Mouse (Mus musculus) midbrain, embryonic 15.5 days (tissue): ENCODE data around the gene Agfg2. TPM values are rescaled to one million over a fixed set of nuclear protein-coding genes. Genes with fewer than 3 reads are reported as not detected.
A peak's percentile ranks its signal among the peaks of the same experiment; 100 is the strongest.

Experiments used
- ATAC-seq: fragments of 200-750 bp; cut with Nextera tagmentation; replicated peaks from 2 replicates; pipeline ENCODE4 v1.8.0; 2017; ENCODE audit warnings: moderate TSS enrichment
- H3K27ac ChIP-seq: fragments of 300-500 bp; sonication (generic); 2 replicates; pipeline ENCODE4 v1.5.1; 2015; ENCODE audit warnings: mild to moderate bottlenecking, inconsistent platforms
- H3K27me3 ChIP-seq: fragments of 300-500 bp; sonication (generic); replicated peaks from 2 replicates; pipeline ENCODE4 v1.6.1; 2015; ENCODE audit warnings: inconsistent platforms
- H3K36me3 ChIP-seq: fragments of 300-500 bp; sonication (generic); replicated peaks from 2 replicates; pipeline ENCODE4 v1.6.1; 2015; ENCODE audit warnings: inconsistent platforms
- H3K4me1 ChIP-seq: fragments of 300-500 bp; sonication (generic); 2 replicates; pipeline ENCODE4 v1.6.1; 2015; ENCODE audit warnings: inconsistent platforms
- H3K4me2 ChIP-seq: fragments of 300-500 bp; sonication (generic); 2 replicates; pipeline ENCODE4 v1.6.1; 2015; ENCODE audit warnings: inconsistent platforms, mild to moderate bottlenecking, moderate library complexity
- H3K4me3 ChIP-seq: fragments of 300-500 bp; sonication (generic); 2 replicates; pipeline ENCODE4 v1.5.1; 2015; ENCODE audit warnings: mild to moderate bottlenecking, inconsistent platforms
- H3K9ac ChIP-seq: fragments of 300-500 bp; sonication (generic); 2 replicates; pipeline ENCODE4 v1.6.1; 2015; ENCODE audit warnings: mild to moderate bottlenecking, inconsistent platforms
- H3K9me3 ChIP-seq: fragments of 300-500 bp; sonication (generic); 2 replicates; pipeline ENCODE4 v1.6.1; 2016; ENCODE audit warnings: inconsistent platforms
- WGBS: fragments of 180-500 bp; shearing (Covaris S2); methylation state at CpG from one replicate; pipeline ENCODE4 v1.1.7; 2015; ENCODE audit warnings: mixed read lengths; 5-methylcytosine and 5-hydroxymethylcytosine counted together
- polyA plus RNA-seq: library from polyadenylated mRNA; unstranded; fragments of >200 nt; fragmentation: Nextera tagmentation; extraction: Ambion mirVana; gene quantifications from 2 replicates; pipeline ENCODE4 v1.2.1, GENCODE M21; 2015

The Agfg2 gene
- polyA plus RNA-seq, 1 experiment from 2014 or later, result 18.3 TPM

- ATAC-seq, result no peak
- Histone ChIP-seq H3K9ac (no peak overlapping the region), H3K27ac (no peak overlapping the region), H3K36me3 (no peaks in the 10 kb centered on the region), H3K4me3 (no peak overlapping the region), H3K27me3 (no peaks in the 10 kb centered on the region), H3K9me3 (no peaks in the 10 kb centered on the region), H3K4me1 (no peaks in the 10 kb centered on the region), H3K4me2 (no peak overlapping the region)
- WGBS, result 56% methylated on average over 2 of the region's 2 CpGs
Observed at GRCm38 (mm10) chr5:137699850-137700249, 15.3 kb upstream of the Agfg2 start.

GRCm38 (mm10) chr5:137699080-137699479 lies 14.6 kb upstream of the Agfg2 start:
- Histone ChIP-seq H3K27me3 (no peaks in the 10 kb centered on the region), H3K4me3 (no peak overlapping the region), H3K9me3 (no peaks in the 10 kb centered on the region), H3K9ac (no peak overlapping the region), H3K4me2 (no peak overlapping the region), H3K27ac (no peak overlapping the region), H3K4me1 (no peaks in the 10 kb centered on the region), H3K36me3 (no peaks in the 10 kb centered on the region)
- no peak for ATAC-seq
- 68% methylated on average over 3 of the region's 3 CpGs for WGBS

- WGBS, result 94% methylated on average over 4 of the region's 4 CpGs
- Histone ChIP-seq H3K9me3 (no peaks in the 10 kb centered on the region), H3K4me2 (no peak overlapping the region)
Observed at GRCm38 (mm10) chr5:137695930-137696329, 11.4 kb upstream of the Agfg2 start.

GRCm38 (mm10) chr5:137694796-137695195 lies 10.3 kb upstream of the Agfg2 start:
- Histone ChIP-seq H3K27ac (no peak overlapping the region), H3K36me3 (no peaks in the 10 kb centered on the region), H3K9ac (no peak overlapping the region), H3K27me3 (no peaks in the 10 kb centered on the region), H3K4me1 (no peaks in the 10 kb centered on the region), H3K4me2 (no peak overlapping the region), H3K9me3 (no peaks in the 10 kb centered on the region), H3K4me3 (no peak overlapping the region)
- no peak for ATAC-seq
- WGBS, result 37% methylated on average over 3 of the region's 3 CpGs

More at GRCm38 (mm10) chr5:137695930-137696329, 11.4 kb upstream of the Agfg2 start:
- Histone ChIP-seq H3K4me3 (no peak overlapping the region), H3K36me3 (no peaks in the 10 kb centered on the region), H3K9ac (no peak overlapping the region), H3K27ac (no peak overlapping the region), H3K27me3 (no peaks in the 10 kb centered on the region), H3K4me1 (no peaks in the 10 kb centered on the region)
- no peak for ATAC-seq

- H3K9ac ChIP-seq, result no peak overlapping the region
- H3K4me3 ChIP-seq, result no peak overlapping the region
- no peaks in the 10 kb centered on the region for H3K4me1 ChIP-seq
- WGBS, result 71% methylated on average over 1 of the region's 1 CpGs
- H3K27ac ChIP-seq, result no peak overlapping the region
- no peaks in the 10 kb centered on the region for H3K36me3 ChIP-seq
- no peak for ATAC-seq
- H3K9me3 ChIP-seq, result no peaks in the 10 kb centered on the region
- H3K27me3 ChIP-seq, result no peaks in the 10 kb centered on the region
- no peak overlapping the region for H3K4me2 ChIP-seq
Observed at GRCm38 (mm10) chr5:137691881-137692280, 7.4 kb upstream of the Agfg2 start.

GRCm38 (mm10) chr5:137690531-137690930 lies 6.0 kb upstream of the Agfg2 start:
- no peak for ATAC-seq
- 66% methylated on average over 9 of the region's 9 CpGs for WGBS
- Histone ChIP-seq H3K27ac (no peak overlapping the region), H3K4me3 (no peak overlapping the region), H3K36me3 (no peaks in the 10 kb centered on the region), H3K9me3 (no peaks in the 10 kb centered on the region), H3K4me2 (no peak overlapping the region), H3K27me3 (no peaks in the 10 kb centered on the region), H3K9ac (no peak overlapping the region), H3K4me1 (no peaks in the 10 kb centered on the region)

GRCm38 (mm10) chr5:137689974-137690373 lies 5.4 kb upstream of the Agfg2 start:
- Histone ChIP-seq H3K27ac (no peak overlapping the region), H3K4me1 (peaks cover 1% of the 10 kb centered on the region; the same call in 1 of the 2 replicates), H3K9ac (no peak overlapping the region), H3K9me3 (no peaks in the 10 kb centered on the region), H3K27me3 (no peaks in the 10 kb centered on the region), H3K36me3 (no peaks in the 10 kb centered on the region), H3K4me2 (no peak overlapping the region), H3K4me3 (no peak overlapping the region)
- WGBS, result 88% methylated on average over 3 of the region's 3 CpGs
- no peak for ATAC-seq

- ATAC-seq, result no peak
- Histone ChIP-seq H3K27me3 (no peaks in the 10 kb centered on the region), H3K36me3 (no peaks in the 10 kb centered on the region), H3K9ac (no peak overlapping the region), H3K4me3 (no peak overlapping the region), H3K4me1 (peaks cover 25% of the 10 kb centered on the region), H3K9me3 (no peaks in the 10 kb centered on the region), H3K4me2 (no peak overlapping the region), H3K27ac (no peak overlapping the region)
- WGBS, result 89% methylated on average over 6 of the region's 6 CpGs
Observed at GRCm38 (mm10) chr5:137686127-137686790, 1.7 kb upstream of the Agfg2 start.

- no peaks in the 10 kb centered on the region for H3K36me3 ChIP-seq
- no peaks in the 10 kb centered on the region for H3K9me3 ChIP-seq
- peaks cover 25% of the 10 kb centered on the region for H3K4me1 ChIP-seq
- no peak overlapping the region for H3K27ac ChIP-seq
- H3K27me3 ChIP-seq, result no peaks in the 10 kb centered on the region
- no peak overlapping the region for H3K4me3 ChIP-seq
- no peak overlapping the region for H3K9ac ChIP-seq
- 97% methylated on average over 3 of the region's 3 CpGs for WGBS
- ATAC-seq, result no peak
- no peak overlapping the region for H3K4me2 ChIP-seq
Observed at GRCm38 (mm10) chr5:137685653-137686052, 1.1 kb upstream of the Agfg2 start.

GRCm38 (mm10) chr5:137683388-137684293 lies 885 bp downstream of the Agfg2 start:
- Histone ChIP-seq H3K9ac (peak overlapping the region; percentile 64), H3K27ac (peak overlapping the region; percentile 84), H3K4me3 (peak overlapping the region; percentile 80), H3K27me3 (no peaks in the 10 kb centered on the region), H3K36me3 (no peaks in the 10 kb centered on the region), H3K4me1 (peaks cover 25% of the 10 kb centered on the region), H3K4me2 (peak overlapping the region; percentile 86), H3K9me3 (no peaks in the 10 kb centered on the region)
- WGBS, result 12% methylated on average over 28 of the region's 28 CpGs
- no peak; the same call in 1 of the 2 replicates for ATAC-seq

GRCm38 (mm10) chr5:137682526-137682925 lies 2.0 kb downstream of the Agfg2 start:
- Histone ChIP-seq H3K36me3 (no peaks in the 10 kb centered on the region), H3K27me3 (no peaks in the 10 kb centered on the region), H3K9ac (peak overlapping the region; percentile 4; the same call in 1 of the 2 replicates), H3K27ac (no peak overlapping the region), H3K9me3 (no peaks in the 10 kb centered on the region), H3K4me3 (no peak overlapping the region), H3K4me1 (peaks cover 25% of the 10 kb centered on the region), H3K4me2 (0 out of 2 replicates have a peak overlapping the region, but pooled peaks have one; percentile 86)
- no peak for ATAC-seq
- 58% methylated on average over 6 of the region's 6 CpGs for WGBS

GRCm38 (mm10) chr5:137679726-137680125 lies 4.8 kb downstream of the Agfg2 start:
- Histone ChIP-seq H3K27ac (no peak overlapping the region), H3K27me3 (no peaks in the 10 kb centered on the region), H3K4me3 (no peak overlapping the region), H3K4me1 (peaks cover 22% of the 10 kb centered on the region), H3K9ac (no peak overlapping the region), H3K36me3 (no peaks in the 10 kb centered on the region), H3K9me3 (no peaks in the 10 kb centered on the region), H3K4me2 (no peak overlapping the region)
- no peak for ATAC-seq
- 85% methylated on average over 4 of the region's 4 CpGs for WGBS
